Mouse (Mus musculus): ENCODE measurements at regions not wholly inside any gene's neighbourhood (a gene's known extent, or its start where the extent isn't known, plus 50 kb on each side); places are given as distances from the start of the nearest gene placed in this dataset.

DNA sequence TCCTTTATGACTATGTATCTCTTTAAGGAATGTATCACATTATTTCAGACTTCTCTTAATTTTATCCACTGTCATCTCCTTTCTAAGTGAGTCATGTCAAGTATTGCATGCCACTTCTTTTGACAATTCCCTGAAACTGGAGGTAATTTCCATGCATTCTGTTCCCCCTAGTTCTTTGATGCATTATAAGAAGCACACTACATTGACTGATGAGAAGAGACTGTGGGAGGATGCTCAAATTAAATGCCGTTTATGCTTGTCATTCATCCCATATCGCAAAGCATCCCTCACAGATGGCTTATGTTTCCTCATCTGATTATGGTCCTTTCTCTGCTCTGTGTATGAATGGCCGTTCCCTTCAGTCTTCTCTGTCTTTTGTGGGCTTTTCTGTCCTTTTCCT lies 57.2 kb upstream of the Hypm start:
- TF ChIP-seq MYOD1 (IDR thresholded peaks at IDR 0.05; ENCODE audit: control insufficient read depth, insufficient read length, low read depth) (no peak), MAX (IDR thresholded peaks at IDR 0.05) (no peak), FOSL1 (IDR thresholded peaks at IDR 0.05; ENCODE audit: insufficient read depth, low read length, poor library complexity, severe bottlenecking) (no peak)
- H3K36me3 ChIP-seq (ENCODE audit: control insufficient read depth, insufficient read depth) = no peaks in the 10 kb centered on the region
- no peaks in the 10 kb centered on the region for H3K79me2 ChIP-seq (ENCODE audit: control insufficient read depth, insufficient read depth)

More for the DNA sequence above, 57.2 kb upstream of the Hypm start:
- H3K79me3 ChIP-seq (ENCODE audit: low read depth) = peaks cover 8% of the 10 kb centered on the region
- H3ac ChIP-seq (ENCODE audit: control insufficient read depth, insufficient read length, low read depth) = no peak overlapping the region
- no peaks in the 10 kb centered on the region for H3K27me3 ChIP-seq (ENCODE audit: control insufficient read depth, insufficient read depth, insufficient read length)
- no peak overlapping the region for H3K4me3 ChIP-seq (ENCODE audit: insufficient read depth, poor library complexity, severe bottlenecking)

Data from C2C12 (cell line).